Mouse (Mus musculus) right cerebral cortex, postnatal 10 days (tissue): ENCODE results near the gene Mpzl1.
A peak's percentile ranks its signal among the peaks of the same experiment; 100 is the strongest.

Source experiments
- DNase-seq, 2 experiments: peaks; one replicate each; pipeline ENCODE4 v3.0.0; 2021; ENCODE audit warnings: low spot score in 2 of 2

Mpzl1 gene

GRCm38 (mm10) chr1:165616652-165617051, 17.7 kb downstream of the Mpzl1 start:
- DNase-seq: no peak

GRCm38 (mm10) chr1:165614793-165615192, 19.5 kb downstream of the Mpzl1 start:
- DNase-seq: no peak

DNA sequence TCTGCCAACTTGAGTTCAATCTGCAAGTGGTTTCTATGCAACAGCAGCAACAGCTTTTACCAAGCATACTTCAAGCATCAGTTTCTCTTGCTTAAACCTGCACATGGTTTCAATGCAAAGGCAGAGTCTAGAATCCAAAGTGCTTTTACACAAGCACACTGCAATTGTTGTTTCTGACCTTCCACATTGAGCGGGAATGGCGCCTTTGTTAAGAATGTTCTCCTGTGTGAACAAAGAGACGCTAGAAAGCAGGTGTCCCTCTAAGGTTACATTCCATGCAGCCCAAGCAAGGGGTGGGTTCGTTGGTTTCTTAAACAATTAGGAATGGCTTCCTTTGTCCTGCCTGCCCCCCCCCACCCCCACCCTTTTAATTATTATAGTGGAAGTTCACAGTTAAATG, 20.4 kb downstream of the Mpzl1 start:
- DNase-seq: no peak

GRCm38 (mm10) chr1:165612714-165613113, 21.6 kb downstream of the Mpzl1 start:
- DNase-seq: no peak

DNA sequence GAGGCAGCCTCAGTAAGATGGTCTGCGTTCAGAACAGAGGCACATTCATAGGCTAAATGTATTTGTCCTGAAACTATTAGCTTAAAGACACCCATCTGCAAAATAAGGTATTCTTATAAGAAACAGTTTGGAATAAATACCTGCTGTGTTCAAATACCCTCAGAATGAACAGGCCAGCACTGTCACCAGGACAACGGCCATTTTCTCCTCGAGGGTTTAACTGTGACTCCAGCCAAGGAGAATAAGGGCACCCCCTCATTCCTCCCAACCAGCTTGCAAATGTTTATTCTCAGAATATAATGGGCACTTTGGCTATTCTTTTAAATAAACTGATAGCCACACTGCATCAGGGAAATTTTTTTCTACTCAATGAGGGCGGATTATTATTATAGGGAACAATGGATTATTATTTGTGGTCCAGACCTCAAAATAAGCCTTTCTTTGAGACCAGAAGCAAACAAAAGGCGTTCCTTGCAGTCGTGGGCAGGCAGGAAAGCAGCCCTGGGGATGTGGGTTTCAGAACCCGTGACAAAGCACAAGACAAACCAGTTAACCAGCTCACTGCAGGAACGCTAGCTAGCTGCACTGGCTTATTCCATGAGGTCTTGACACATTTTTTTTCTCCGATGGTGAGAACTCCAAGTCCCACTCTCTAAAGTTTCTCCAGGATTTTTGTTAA, 23.9 kb downstream of the Mpzl1 start:
- peak in 1 of 2 experiments; percentile 33 for DNase-seq

DNA sequence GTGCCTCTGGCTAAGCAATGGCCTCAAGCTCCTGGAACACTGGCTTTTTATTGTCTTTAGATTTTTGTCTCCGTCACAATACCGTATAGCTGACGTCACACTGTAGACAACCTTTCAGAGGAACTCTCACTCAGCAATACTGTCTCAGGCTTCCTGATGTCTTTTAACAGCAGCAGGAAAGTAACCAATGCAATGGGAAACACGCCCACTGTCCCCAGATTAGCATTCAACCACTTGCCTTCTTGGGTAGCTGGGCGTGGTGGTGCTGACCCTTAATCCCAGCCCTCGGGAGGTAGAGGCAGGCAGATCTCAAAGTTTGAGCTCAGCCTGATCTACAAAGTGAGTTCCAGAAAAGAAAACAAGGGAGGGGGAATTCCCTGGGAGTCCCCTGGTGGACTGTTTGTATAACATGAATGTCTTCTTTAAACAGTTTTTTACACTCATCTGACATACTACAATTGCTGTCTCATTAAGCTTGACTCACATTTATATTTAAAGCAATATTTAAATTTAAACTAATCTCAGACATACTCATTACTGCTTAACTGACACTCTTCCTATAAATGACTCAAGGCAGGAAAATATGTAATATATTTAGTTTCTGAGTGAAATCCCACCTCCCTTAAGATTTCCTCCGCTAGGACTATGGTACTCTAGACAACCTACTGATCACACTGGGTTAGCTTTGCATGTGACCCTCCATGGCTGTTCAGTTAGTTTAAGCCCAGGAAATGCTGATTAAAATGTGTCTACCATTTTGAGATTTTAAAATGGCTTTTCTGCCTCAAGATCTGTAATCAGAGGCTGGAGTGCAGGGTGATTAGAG, 24.6 kb downstream of the Mpzl1 start:
- DNase-seq: peak in 1 of 2 experiments; percentile 19

DNA sequence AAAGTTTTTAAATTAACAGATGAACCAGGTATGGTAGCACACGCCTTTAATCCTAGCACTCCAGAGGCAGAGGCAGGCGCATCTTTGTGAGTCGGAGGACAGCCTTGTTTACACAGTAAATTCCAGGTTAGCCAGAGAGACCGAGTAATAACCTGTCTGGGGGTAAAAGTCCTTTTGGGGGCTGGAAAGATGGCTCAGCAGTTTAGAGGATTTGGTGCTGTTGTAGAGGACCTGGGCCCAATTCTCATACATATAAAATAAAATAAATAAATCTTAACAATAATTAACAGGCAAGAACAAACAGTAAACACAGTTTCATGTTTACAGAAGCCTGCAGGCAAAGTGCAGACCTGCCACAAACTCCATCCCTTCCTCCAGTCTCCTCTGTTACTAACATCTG, 25.4 kb downstream of the Mpzl1 start:
- DNase-seq: no peak

DNA sequence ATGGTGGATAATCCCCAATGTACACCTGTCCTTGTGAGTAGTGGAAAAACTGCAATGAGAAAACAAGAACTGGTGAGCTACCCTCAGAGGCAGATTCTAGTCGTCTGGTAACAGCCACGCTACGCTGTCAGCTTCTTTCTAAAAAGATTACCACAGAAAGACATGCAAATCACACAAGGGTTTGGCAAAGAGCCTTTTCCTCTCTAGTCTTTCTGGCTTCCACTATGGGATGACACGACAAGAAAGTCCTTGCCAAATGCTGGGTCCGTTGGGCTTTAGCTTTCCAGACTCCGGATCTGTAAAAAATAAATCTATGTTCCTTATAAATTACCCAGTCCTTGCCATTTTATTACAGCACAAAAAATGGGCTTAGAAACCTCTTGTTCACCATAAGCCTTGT, 28.6 kb downstream of the Mpzl1 start:
- peak; percentile 30 to 38 for DNase-seq

- DNase-seq: peak in 1 of 2 experiments; percentile 20
Measured at GRCm38 (mm10) chr1:165605108-165605507, 29.2 kb downstream of the Mpzl1 start.

GRCm38 (mm10) chr1:165604203-165604602, 30.1 kb downstream of the Mpzl1 start:
- DNase-seq: no peak

DNA sequence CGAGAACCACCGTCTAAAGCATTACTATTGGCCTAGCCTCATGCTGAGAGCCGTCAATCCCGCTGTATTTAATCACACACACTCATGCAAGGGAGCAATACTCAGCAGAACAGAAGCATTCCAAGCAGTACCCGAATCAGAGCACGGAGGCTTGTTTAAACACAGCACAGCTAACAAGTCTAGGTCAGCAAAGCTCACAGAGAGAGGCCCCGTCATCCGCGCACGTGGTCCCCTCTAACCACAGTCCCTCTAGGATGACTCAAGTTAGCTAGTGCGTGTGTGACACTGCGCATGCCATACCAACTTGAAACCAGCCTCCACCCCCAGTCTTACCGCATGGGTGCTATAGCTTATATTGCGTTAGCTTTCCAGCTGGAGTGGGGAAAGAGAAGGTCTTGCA, 31.1 kb downstream of the Mpzl1 start:
- DNase-seq: peak in 1 of 2 experiments; percentile 19

DNA sequence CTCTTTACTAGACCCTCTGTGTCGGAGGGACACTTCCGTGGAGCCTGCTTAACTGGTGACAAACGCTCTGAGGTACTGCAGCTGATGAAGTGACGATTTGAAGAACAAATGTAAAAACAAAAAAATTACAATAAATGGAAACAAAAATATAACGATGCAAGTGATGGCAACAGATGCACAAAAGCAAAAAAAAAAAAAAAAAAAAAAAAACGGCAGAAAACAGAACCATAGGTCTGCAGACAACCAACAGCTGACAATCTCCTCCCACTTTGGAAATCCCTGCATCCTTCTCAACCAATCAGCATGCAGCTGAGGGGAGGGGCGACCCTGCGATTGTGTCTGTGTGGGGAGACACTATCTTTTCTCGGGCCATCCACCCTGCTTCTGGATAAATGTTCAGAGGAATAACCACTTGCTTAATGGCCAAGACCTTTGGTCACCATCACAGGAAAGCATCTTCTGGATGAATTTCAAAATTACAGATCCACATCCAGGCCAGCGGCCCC, 32.5 kb downstream of the Mpzl1 start:
- peak in 1 of 2 experiments; percentile 25 for DNase-seq

DNA sequence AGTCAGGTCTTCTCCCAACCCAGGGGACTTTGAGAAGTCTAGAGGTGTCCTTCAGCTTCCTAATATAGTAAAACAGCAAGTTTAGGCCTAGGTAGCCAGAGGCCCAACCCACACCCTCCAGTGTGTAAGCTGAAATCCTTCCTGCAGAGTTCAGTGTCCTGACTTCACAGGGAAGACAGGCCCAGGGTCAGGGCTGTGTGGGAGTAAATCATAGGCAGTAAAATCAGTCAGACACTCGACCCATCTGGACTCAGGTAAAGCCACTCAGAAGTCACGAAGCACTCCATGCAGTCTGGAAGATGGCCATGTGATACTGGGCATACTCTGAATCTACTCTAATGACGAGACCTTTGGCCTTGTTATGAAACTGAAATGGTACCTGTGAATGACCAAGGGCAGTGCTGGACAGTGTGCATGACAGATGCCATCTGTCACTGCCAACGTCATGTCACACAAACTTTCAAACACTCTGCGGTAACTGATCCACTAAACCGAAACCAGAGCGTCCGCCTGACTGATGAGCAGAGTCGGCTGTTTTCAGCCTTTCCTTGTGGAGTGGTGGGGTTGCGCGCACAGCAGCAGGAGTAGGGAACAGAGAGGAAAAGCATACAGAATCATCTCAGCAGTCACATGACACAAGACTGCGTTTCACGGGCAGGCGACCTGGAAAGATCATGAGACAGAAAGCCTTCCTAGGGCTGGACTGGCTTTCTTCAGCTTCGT, 39.5 kb downstream of the Mpzl1 start:
- DNase-seq: no peak

DNA sequence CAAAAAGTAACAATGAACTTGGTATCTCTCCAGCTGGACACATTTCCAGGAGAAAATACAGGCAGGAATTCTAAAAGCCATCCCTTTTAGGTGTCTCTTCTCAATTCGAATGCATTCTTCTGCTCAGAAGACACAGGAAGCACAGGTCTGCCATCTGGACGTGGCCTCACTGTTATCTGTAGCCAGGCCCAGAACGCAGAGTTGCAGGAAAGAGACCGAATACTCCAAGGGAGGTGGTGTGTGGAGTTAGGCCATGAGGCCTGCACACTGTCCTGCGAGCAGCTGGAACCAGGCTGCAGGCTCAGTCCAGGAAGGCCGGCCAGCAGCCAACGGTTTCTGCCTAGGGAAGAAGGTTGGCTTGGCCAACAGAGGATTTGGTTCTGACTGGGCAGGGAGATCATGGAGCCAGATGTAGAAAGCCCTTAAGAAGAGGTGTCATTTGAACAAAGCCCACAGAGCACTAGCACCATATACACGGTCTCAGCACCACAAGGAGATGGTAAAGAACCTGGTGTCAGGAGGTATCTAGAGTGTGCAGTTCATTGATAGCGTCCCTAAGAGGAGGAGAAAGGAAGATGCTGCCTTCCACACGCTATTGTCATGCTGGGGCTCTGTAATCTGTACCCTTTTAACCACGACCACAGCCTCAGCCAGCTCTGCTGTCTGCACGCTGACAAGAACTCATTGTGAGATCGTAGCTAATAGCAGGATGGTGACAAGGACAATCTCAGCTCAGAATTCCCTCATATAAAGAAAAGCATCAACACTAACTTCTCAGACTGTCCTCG, 41.8 kb downstream of the Mpzl1 start:
- no peak for DNase-seq

DNA sequence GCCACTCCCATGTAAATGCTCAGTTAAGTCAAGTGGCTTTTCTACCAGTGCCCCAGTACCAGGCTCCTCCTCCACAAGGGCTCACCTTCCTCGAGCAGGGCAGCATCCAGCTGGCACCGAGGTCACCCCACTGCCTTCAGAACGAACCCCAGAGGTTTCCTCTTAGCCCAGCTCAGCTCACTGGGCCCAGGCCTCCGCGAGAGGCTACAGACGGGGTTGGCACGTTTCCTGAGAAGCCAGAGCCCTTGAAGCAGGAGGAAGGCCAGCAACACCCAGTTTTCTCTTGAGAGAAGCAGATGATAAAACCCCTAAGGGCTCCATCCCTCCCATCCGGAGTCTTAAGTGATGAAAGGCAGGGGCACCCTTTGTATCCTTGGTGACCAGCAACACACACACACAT, 43.6 kb downstream of the Mpzl1 start:
- DNase-seq: no peak

DNA sequence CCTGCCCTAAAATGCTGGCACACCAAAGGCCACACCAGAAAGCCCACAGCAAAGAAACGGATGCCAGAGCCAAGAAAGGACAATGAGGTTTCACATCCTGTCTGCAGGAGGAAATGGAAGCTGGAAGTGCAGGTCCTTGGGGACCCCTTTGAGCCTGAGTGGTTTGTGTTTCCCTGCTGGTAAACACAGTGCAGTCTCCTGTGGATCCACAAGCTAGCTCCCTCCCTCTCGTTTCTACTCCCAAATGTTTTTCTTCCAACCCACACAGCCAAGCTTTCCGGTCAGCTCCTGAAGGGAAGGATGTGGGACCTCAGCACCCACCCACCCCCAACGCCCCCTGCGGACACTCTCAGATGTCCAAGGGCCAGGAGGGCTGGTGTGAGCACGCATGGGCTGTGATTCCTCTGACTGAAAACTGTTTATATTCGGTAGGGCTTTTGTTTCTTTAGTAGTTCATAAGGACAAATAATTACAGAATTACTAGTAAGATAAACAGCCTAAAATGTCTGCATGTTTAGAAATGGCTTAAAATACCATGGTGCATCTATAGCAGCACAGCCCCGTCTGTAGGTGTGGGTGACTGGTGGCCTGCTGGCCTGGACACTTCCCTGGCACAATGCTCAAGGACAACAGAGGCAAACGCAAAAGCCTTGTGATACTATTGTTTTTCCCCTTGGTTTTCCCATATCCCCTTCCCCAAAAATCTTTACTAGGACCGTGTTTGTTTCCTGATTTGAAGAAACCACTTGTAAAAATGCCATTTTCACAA, 44.9 kb downstream of the Mpzl1 start:
- no peak for DNase-seq

- no peak for DNase-seq
Measured at GRCm38 (mm10) chr1:165587845-165588244, 46.5 kb downstream of the Mpzl1 start.

DNA sequence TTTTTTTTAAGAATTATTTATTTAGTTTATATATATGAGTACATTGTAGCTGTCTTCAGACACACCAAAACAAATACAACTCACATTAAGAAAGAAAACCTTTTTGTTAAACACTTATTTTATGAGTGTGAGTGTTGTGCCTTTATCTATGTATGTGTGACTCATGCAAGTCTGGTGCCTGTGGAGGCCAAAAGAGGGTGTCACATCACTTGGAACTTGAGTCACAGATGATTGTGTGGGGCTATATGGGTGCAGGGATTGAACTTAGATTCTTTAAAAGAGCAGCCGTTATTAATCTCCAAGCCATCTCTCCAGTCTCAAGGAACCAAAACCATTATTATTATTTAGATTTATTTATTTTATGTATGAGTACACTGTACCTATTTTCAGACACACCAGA, 48.0 kb downstream of the Mpzl1 start:
- DNase-seq: no peak

GRCm38 (mm10) chr1:165585389-165586104, 48.8 kb downstream of the Mpzl1 start:
- no peak for DNase-seq
